Mouse (Mus musculus) liver, embryonic 14.5 days (tissue): Measurements from ENCODE around the gene Zmynd11. TPM values are rescaled to one million over a fixed set of nuclear protein-coding genes. Genes with fewer than 3 reads are reported as not detected.

Experiments used
- ATAC-seq: fragments of 200-750 bp; cut with Nextera tagmentation; 2 replicates; pipeline ENCODE4 v1.8.0; 2017; ENCODE audit warnings: moderate number of reproducible peaks, mild to moderate bottlenecking, moderate library complexity; ENCODE audit not compliant: insufficient read depth
- DNase-seq, 3 experiments: peaks; one replicate each; pipeline ENCODE4 v3.0.0-alpha.2; 2012 to 2013; ENCODE audit warnings: low read depth in 3 of 3, low spot score in 3 of 3
- H3K27ac ChIP-seq: fragments of 300-500 bp; sonication (generic); 2 replicates; pipeline ENCODE4 v1.5.1; 2014; ENCODE audit warnings: moderate library complexity, mild to moderate bottlenecking, control low read depth, inconsistent platforms
- H3K27me3 ChIP-seq: fragments of 300-500 bp; sonication (generic); 2 replicates; pipeline ENCODE4 v1.6.1; 2014; ENCODE audit warnings: mild to moderate bottlenecking, low read length, moderate library complexity; ENCODE audit not compliant: control insufficient read depth, insufficient read depth
- H3K36me3 ChIP-seq: fragments of 300-500 bp; sonication (generic); replicated peaks from 2 replicates; pipeline ENCODE4 v1.6.1; 2014; ENCODE audit warnings: low read depth; ENCODE audit not compliant: control insufficient read depth, insufficient read depth
- H3K4me1 ChIP-seq, 2 experiments: fragments of 200-500 bp in 1 of 2; fragments of 300-500 bp in 1 of 2; sonication (generic) in 1 of 2; replicated peaks; 2 replicates each; pipeline ENCODE4 v1.6.1; 2012 to 2014; ENCODE audit warnings: antibody characterized with exemption in 1 of 2, inconsistent platforms in 1 of 2, low read length in 1 of 2; ENCODE audit not compliant: control insufficient read depth in 2 of 2, insufficient read depth in 2 of 2
- H3K4me2 ChIP-seq: fragments of 300-500 bp; sonication (generic); 2 replicates; pipeline ENCODE4 v1.6.1; 2014; ENCODE audit warnings: low read depth, mild to moderate bottlenecking, control low read depth, moderate library complexity
- H3K4me3 ChIP-seq, 2 experiments: fragments of 200-500 bp in 1 of 2; fragments of 300-500 bp in 1 of 2; sonication (generic) in 1 of 2; 2 replicates each; pipeline ENCODE4 v1.5.1; 2012 to 2014; ENCODE audit warnings: low read depth in 2 of 2, low read length in 2 of 2, mild to moderate bottlenecking in 2 of 2, control low read depth in 1 of 2, inconsistent platforms in 1 of 2, moderate library complexity in 1 of 2; ENCODE audit not compliant: insufficient read depth in 1 of 2
- H3K9ac ChIP-seq: fragments of 300-500 bp; sonication (generic); replicated peaks from 2 replicates; pipeline ENCODE4 v1.6.1; 2014; ENCODE audit warnings: mild to moderate bottlenecking, control low read depth, moderate library complexity
- H3K9me3 ChIP-seq: fragments of 300-500 bp; sonication (generic); 2 replicates; pipeline ENCODE4 v1.6.1; 2016; ENCODE audit warnings: low read length, mixed read lengths; ENCODE audit not compliant: control insufficient read depth
- CTCF ChIP-seq: IDR thresholded peaks from 2 replicates; pipeline ENCODE4 v1.5.1; 2016; ENCODE audit warnings: antibody characterized with exemption, low read depth, control low read depth
- EP300 ChIP-seq: IDR thresholded peaks from 2 replicates; pipeline ENCODE4 v1.6.1; 2016; ENCODE audit warnings: antibody characterized with exemption, low read depth
- WGBS: fragments of 180-500 bp; shearing (Covaris S2); extraction: QIAGEN DNeasy Blood & Tissue Kit; methylation state at CpG from one replicate; pipeline ENCODE4 v1.1.7; 2014; ENCODE audit not compliant: insufficient replicate concordance; 5-methylcytosine and 5-hydroxymethylcytosine counted together
- polyA plus RNA-seq, 2 experiments: library from polyadenylated mRNA; depleted of rRNA in 1 of 2; stranded (reverse) in 1 of 2; unstranded in 1 of 2; fragments of >200 nt; fragmentation: Nextera tagmentation in 1 of 2; extraction: Ambion mirVana in 1 of 2; gene quantifications; 2 replicates each; pipeline versions ENCODE4 v1.2.1 to v1.2.3; 2012 to 2014

Zmynd11 gene
- polyA plus RNA-seq, 2 experiments: 17.7 to 21.2 TPM

DNA sequence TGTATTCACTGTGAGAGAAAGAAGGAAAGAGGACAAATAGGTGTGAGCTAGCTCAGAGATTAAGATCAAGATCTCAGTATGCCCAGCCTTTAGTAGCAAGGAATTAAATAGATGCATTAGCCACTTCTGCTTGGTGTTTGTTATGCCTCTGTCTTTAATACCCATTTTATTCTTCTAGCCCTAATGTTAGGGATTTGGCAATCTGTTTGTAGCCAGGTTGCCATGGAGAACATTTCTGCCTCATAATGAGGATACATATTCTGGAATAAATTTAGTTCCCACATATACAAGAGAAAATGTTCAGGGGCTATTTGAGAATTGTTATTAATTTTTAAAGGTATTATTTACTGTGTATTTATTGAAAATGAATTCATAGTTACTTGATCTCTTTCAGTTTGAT lies 114.5 kb downstream of the Zmynd11 start:
- H3K27me3 ChIP-seq: no peaks in the 10 kb centered on the region
- H3K9me3 ChIP-seq: no peaks in the 10 kb centered on the region
- ATAC-seq: no peak
- no peak overlapping the region for H3K9ac ChIP-seq
- no peak overlapping the region for H3K4me3 ChIP-seq
- H3K4me1 ChIP-seq: no peaks in the 10 kb centered on the region
- DNase-seq: no peak
- H3K4me2 ChIP-seq: no peak overlapping the region
- H3K36me3 ChIP-seq: no peaks in the 10 kb centered on the region
- TF ChIP-seq EP300: no peak
- no peak for TF ChIP-seq CTCF
- no peak overlapping the region for H3K27ac ChIP-seq

DNA sequence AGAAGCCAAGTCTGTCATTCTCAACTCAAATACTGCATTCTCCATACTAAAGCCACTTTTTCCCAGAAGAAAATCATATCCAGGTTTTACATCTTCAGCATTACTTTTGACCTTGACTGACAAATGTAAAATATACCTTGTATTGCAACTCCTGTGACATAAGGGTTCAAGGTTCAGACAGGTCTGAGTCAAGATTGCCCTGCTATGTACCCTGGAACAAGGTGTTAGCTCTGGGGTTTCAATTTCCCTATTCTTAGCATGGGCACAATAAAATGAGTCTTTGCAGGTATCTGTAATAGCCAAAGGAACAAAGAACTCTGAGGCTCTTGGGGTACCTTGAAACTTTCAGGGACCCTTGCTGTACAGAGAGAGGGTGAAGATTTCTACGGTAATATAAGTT lies 115.2 kb downstream of the Zmynd11 start:
- no peak for ATAC-seq
- TF ChIP-seq EP300 (no peak), CTCF (no peak)
- Histone ChIP-seq H3K9me3 (no peaks in the 10 kb centered on the region), H3K36me3 (no peaks in the 10 kb centered on the region), H3K9ac (no peak overlapping the region), H3K4me1 (no peaks in the 10 kb centered on the region), H3K27ac (no peak overlapping the region), H3K4me3 (no peak overlapping the region), H3K27me3 (no peaks in the 10 kb centered on the region), H3K4me2 (no peak overlapping the region)
- no peak for DNase-seq
- whole genome bisulfite sequencing: 76% methylated on average over 1 of the region's 1 CpGs

DNA sequence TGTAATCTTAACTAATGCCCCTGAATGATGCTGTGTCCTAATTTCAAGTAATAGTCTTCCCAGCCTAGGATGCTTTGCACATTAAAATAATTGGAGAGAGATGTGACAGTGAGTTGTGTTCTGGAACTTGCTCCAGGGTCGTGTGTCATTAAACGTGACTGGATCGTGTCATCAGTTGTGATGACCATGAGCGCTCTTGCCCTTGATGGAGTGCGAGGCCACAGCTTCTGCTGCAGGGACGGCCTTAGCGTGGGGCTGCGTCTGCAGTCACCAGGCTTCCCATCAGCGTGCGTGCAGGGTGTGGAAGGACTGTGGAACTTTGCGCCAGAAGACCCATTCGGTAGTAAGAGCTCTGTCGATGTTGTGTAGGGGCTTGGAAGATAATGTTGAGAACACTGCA lies 116.4 kb downstream of the Zmynd11 start:
- 79% methylated on average over 13 of the region's 13 CpGs for WGBS
- H3K4me2 ChIP-seq: no peak overlapping the region
- H3K9ac ChIP-seq: no peak overlapping the region
- no peaks in the 10 kb centered on the region for H3K9me3 ChIP-seq
- H3K27ac ChIP-seq: no peak overlapping the region
- no peak for ATAC-seq
- H3K4me1 ChIP-seq: no peaks in the 10 kb centered on the region
- no peak overlapping the region for H3K4me3 ChIP-seq
- TF ChIP-seq CTCF (no peak), EP300 (no peak)
- H3K36me3 ChIP-seq: no peaks in the 10 kb centered on the region
- DNase-seq: no peak
- no peaks in the 10 kb centered on the region for H3K27me3 ChIP-seq

DNA sequence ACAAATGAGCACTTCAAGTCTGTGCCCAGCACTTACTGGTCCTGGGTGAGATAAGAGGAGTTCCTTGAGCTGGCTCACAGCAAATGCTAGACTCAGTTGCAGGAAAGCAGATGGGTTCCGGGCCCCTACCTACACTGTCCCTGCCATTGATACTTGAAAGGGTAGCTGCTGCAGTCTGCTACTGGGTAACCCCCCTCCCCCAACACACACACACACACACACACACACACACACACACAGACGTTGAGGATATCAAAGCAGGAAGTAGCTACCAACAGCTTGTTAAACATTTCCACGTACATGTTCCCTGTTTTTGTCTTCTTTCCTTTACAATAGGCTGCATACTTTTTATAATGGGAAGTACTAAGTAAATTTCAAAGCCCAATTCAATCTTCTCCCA lies 127.2 kb downstream of the Zmynd11 start:
- H3K27me3 ChIP-seq: no peaks in the 10 kb centered on the region
- H3K4me1 ChIP-seq: 0 out of 4 replicates have a peak, but pooled peaks cover 0 to 2% of the 10 kb centered on the region in 2 experiments
- no peak overlapping the region for H3K4me3 ChIP-seq
- no peaks in the 10 kb centered on the region for H3K9me3 ChIP-seq
- H3K4me2 ChIP-seq: no peak overlapping the region
- no peak for ATAC-seq
- H3K9ac ChIP-seq: no peak overlapping the region
- no peak for DNase-seq
- H3K27ac ChIP-seq: no peak overlapping the region
- WGBS: 17% methylated on average over 3 of the region's 3 CpGs
- no peaks in the 10 kb centered on the region for H3K36me3 ChIP-seq
- TF ChIP-seq EP300: no peak
- no peak for TF ChIP-seq CTCF

DNA sequence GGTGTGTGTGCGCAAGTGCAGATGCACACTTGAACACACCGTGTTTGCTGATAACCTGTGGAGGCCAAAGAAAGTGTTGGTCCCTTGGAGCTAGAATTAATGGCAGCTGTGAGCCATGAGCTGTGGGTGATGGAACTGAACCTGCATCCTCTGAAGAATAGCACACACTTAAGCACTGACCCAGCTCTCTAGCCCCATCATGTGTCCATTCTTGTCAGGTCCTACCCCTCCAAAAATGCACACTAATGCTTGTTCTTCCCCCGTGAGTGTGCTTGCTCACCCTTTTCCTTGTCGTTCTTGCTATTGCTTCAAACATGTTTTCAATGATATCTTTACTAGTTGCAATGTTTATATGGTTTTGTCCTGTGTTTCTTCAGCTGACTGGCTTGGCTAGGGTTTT lies 128.6 kb downstream of the Zmynd11 start:
- Histone ChIP-seq H3K27ac (no peak overlapping the region), H3K36me3 (no peaks in the 10 kb centered on the region), H3K9me3 (no peaks in the 10 kb centered on the region), H3K4me3 (no peak overlapping the region), H3K4me1 (no peaks in the 10 kb centered on the region), H3K4me2 (no peak overlapping the region), H3K9ac (no peak overlapping the region), H3K27me3 (no peaks in the 10 kb centered on the region)
- 49% methylated on average over 4 of the region's 4 CpGs for WGBS
- TF ChIP-seq EP300 (no peak), CTCF (peak; percentile 66)
- DNase-seq (no peak), ATAC-seq (no peak)
